Mouse (Mus musculus) G1E (cell line): ENCODE data around the gene Dnm3. TPM values are rescaled to one million over a fixed set of nuclear protein-coding genes. Genes with fewer than 3 reads are reported as not detected.

Source experiments
- ATAC-seq: 2 replicates; pipeline ENCODE4 v1.8.0; 2016; ENCODE audit warnings: mild to moderate bottlenecking; ENCODE audit not compliant: insufficient number of reproducible peaks, poor library complexity, low FRiP score, severe bottlenecking; ENCODE audit errors: extremely low read depth
- DNase-seq: peaks from one replicate; pipeline ENCODE4 v3.0.0; 2012; ENCODE audit warnings: low spot score
- H3K27me3 ChIP-seq: 2 replicates; pipeline ENCODE4 v1.6.1; 2012; ENCODE audit warnings: mild to moderate bottlenecking, low read length, inconsistent platforms; ENCODE audit not compliant: insufficient read depth
- H3K36me3 ChIP-seq: replicated peaks from 2 replicates; pipeline ENCODE3; 2012; ENCODE audit warnings: mild to moderate bottlenecking, inconsistent platforms
- H3K4me1 ChIP-seq: 2 replicates; pipeline ENCODE4 v1.6.1; 2012; ENCODE audit warnings: low read depth, low read length, inconsistent platforms, mixed read lengths; ENCODE audit not compliant: insufficient read depth
- H3K4me3 ChIP-seq: 2 replicates; pipeline ENCODE4 v1.5.1; 2012; ENCODE audit warnings: low read depth, mild to moderate bottlenecking, inconsistent platforms, low read length, moderate library complexity, mixed read lengths
- H3K9me3 ChIP-seq: replicated peaks from 2 replicates; pipeline ENCODE4 v1.6.1; 2012; ENCODE audit warnings: inconsistent platforms
- CTCF ChIP-seq: IDR thresholded peaks from 2 replicates; pipeline ENCODE4 v1.5.1; 2012; ENCODE audit warnings: low read depth, low read length, inconsistent platforms, mixed read lengths
- GATA1 ChIP-seq: IDR thresholded peaks from 2 replicates; pipeline ENCODE4 v1.6.1; 2012; ENCODE audit warnings: borderline replicate concordance, low read length, inconsistent platforms, mixed read lengths
- GATA2 ChIP-seq: IDR thresholded peaks from 2 replicates; pipeline ENCODE4 v1.6.1; 2012; ENCODE audit warnings: low read depth, low read length, inconsistent platforms, borderline replicate concordance
- POLR2AphosphoS5 ChIP-seq: IDR thresholded peaks from 2 replicates; pipeline ENCODE4 v1.6.1; 2012; ENCODE audit warnings: low read depth, low read length, inconsistent platforms; ENCODE audit not compliant: insufficient replicate concordance
- TAL1 ChIP-seq: conservative IDR thresholded peaks from 2 replicates; pipeline ENCODE4 v1.6.1; 2012; ENCODE audit warnings: low read depth, low read length, inconsistent platforms, mixed read lengths
- polyA plus RNA-seq: library from polyadenylated mRNA; stranded (reverse); fragments of >175 nt; gene quantifications from 2 replicates; pipeline ENCODE4 v1.2.3, GENCODE M21; 2012
- total RNA-seq, 2 experiments: library from RNA; stranded (forward) in 1 of 2; stranded (reverse) in 1 of 2; fragments of 200-1000 nt in 1 of 2; fragments of >200 nt in 1 of 2; fragmentation: Nextera tagmentation in 1 of 2; gene quantifications; 2 replicates each; pipeline ENCODE4 v1.2.3; 2014 to 2017

The Dnm3 gene
- total and polyA plus RNA-seq, 3 experiments, result 0.27 to 0.66 TPM; not detected in 1

- H3K36me3 ChIP-seq, result no peaks in the 10 kb centered on the region
- no peak for TF ChIP-seq CTCF
- no peak for TF ChIP-seq TAL1
- TF ChIP-seq GATA2, result no peak
- TF ChIP-seq GATA1, result no peak
- no peak for TF ChIP-seq POLR2AphosphoS5
- no peak for DNase-seq
These were observed 153.4 kb downstream of the Dnm3 start for GRCm38 (mm10) chr1:162324412-162324811.

DNA sequence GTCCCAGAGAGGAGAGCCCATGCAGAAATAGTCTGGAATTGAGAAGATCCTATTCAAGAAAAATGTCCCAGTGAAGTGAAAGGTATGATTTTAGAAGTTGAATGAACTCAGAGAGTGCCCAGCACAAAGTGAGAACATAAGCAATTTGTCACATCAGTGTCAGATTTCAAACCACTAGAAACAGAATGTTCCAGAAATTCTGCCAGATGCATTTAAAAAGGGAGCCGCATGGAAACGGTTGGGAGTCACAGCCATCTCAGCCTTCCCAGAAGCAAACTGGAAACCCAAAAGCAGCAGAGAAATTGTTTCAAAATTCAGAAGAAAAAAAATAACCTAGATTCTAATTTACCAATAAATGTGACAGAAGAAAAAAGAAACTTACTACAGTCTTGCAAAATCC is 154.7 kb downstream of the Dnm3 start:
- Histone ChIP-seq H3K9me3 (no peaks in the 10 kb centered on the region), H3K4me1 (no peaks in the 10 kb centered on the region), H3K36me3 (no peaks in the 10 kb centered on the region), H3K4me3 (no peak overlapping the region), H3K27me3 (peaks cover 7% of the 10 kb centered on the region; the same call in 1 of the 2 replicates)
- DNase-seq (no peak), ATAC-seq (no peak)
- TF ChIP-seq TAL1, result no peak
- no peak for TF ChIP-seq POLR2AphosphoS5
- no peak for TF ChIP-seq GATA1
- TF ChIP-seq GATA2, result no peak

More at GRCm38 (mm10) chr1:162324412-162324811, 153.4 kb downstream of the Dnm3 start:
- Histone ChIP-seq H3K4me3 (no peak overlapping the region), H3K9me3 (no peaks in the 10 kb centered on the region), H3K4me1 (no peaks in the 10 kb centered on the region), H3K27me3 (no peaks in the 10 kb centered on the region)
- no peak for ATAC-seq

DNA sequence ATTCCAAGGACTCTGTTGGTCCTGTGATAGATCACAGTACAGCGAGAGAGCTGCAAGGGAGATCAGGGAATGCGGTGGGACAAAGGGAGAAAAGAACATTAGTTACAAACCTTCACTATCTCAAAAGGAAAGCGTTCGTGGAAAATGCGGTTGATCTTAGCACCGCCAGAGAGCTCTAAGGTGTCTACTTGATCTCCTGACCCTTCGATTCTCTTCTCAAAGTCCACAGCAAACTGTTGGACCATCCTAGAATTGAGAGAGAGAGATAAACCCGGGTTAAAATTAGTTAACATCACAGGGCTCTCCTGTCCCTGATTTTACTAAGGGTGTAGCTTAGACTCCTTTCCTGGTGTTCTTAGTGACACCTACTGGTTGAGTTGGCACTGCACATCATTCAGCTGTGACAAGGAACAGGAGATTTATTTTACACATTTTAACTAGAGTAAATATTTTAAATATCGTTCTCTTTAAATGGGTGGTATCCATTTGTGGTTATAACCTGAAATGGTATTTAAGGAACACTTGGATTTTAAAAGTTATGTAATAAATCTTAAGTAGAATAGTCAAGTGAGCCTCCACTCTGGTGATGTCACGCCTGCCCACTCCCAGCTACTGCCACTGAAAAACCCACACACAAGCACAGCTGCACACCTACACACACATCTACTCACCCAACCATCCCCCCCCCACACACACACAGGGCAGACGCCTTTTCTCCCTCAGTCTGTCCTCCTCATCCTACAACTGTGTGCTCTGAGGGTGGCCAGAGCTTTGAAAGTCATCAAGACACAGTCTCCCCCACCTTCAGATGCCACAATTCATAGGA is 164.2 kb downstream of the Dnm3 start:
- no peak; the same call in 1 of the 2 replicates for ATAC-seq

GRCm38 (mm10) chr1:162312621-162313020 is 165.2 kb downstream of the Dnm3 start:
- Histone ChIP-seq H3K27me3 (no peaks in the 10 kb centered on the region), H3K4me1 (no peaks in the 10 kb centered on the region), H3K4me3 (no peak overlapping the region), H3K36me3 (no peaks in the 10 kb centered on the region), H3K9me3 (no peaks in the 10 kb centered on the region)
- TF ChIP-seq CTCF (no peak), GATA1 (no peak)
- DNase-seq (no peak), ATAC-seq (no peak)

More for the DNA sequence above, 164.2 kb downstream of the Dnm3 start:
- no peaks in the 10 kb centered on the region for H3K9me3 ChIP-seq
- no peak for DNase-seq
- no peaks in the 10 kb centered on the region for H3K4me1 ChIP-seq
- TF ChIP-seq POLR2AphosphoS5, result no peak
- TF ChIP-seq CTCF, result peak; percentile 11; the same call in 1 of the 2 replicates
- H3K36me3 ChIP-seq, result no peaks in the 10 kb centered on the region
- peaks cover 4% of the 10 kb centered on the region; the same call in 1 of the 2 replicates for H3K27me3 ChIP-seq
- no peak overlapping the region for H3K4me3 ChIP-seq

- Histone ChIP-seq H3K9me3 (no peaks in the 10 kb centered on the region), H3K4me1 (no peaks in the 10 kb centered on the region), H3K4me3 (no peak overlapping the region), H3K27me3 (no peaks in the 10 kb centered on the region), H3K36me3 (no peaks in the 10 kb centered on the region)
- no peak for TF ChIP-seq GATA1
- no peak for TF ChIP-seq TAL1
- no peak for TF ChIP-seq CTCF
- no peak for TF ChIP-seq GATA2
- TF ChIP-seq POLR2AphosphoS5, result no peak
- DNase-seq (no peak), ATAC-seq (no peak)
These were observed 165.7 kb downstream of the Dnm3 start for GRCm38 (mm10) chr1:162312152-162312551.

- Histone ChIP-seq H3K9me3 (no peaks in the 10 kb centered on the region), H3K4me3 (no peak overlapping the region), H3K27me3 (peaks cover 3% of the 10 kb centered on the region; the same call in 1 of the 2 replicates), H3K4me1 (no peaks in the 10 kb centered on the region), H3K36me3 (no peaks in the 10 kb centered on the region)
- TF ChIP-seq TAL1, result no peak
- no peak for TF ChIP-seq POLR2AphosphoS5
- TF ChIP-seq CTCF, result no peak
- TF ChIP-seq GATA1, result no peak
- no peak for TF ChIP-seq GATA2
- no peak for DNase-seq
- no peak for ATAC-seq
These were observed 172.6 kb downstream of the Dnm3 start for GRCm38 (mm10) chr1:162305247-162305646.
